Mouse (Mus musculus): ENCODE results near the gene Rnf208. TPM values are rescaled to one million over a fixed set of nuclear protein-coding genes. Genes with fewer than 3 reads are reported as not detected.

Rnf208 gene
- polyA plus RNA-seq, 1 experiment from 2014 or later, result 19.8 TPM

DNA sequence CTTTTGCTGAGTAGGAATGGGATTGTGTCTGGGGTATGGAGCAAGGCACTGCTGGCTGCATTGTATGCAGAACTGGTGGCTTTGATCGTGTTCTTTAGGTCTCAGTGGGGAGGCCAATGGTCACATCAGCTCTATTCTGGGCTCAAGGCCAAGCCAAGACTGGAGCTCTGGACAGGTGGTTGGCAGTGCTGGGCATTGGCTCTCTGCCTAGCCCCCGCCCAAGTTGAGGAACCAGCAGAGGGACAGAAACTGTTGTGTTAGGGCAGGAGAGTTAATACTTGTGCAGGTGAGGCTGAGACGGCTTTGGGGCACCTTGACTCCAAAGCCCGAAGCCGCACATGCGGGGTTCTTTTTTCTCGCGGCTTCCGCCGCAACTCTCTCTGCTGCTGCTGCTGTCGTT is 47.6 kb downstream of the Rnf208 start, which contains the start of gene Lrrc26:
Gene Lrrc26 (plus strand): TSS at position 265 of the 400 bp plus-strand sequence.
- ATAC-seq (ENCODE audit: low FRiP score, low TSS enrichment), result no peak
- peaks cover 10% of the 10 kb centered on the region; the same call in 1 of the 2 replicates for H3K4me1 ChIP-seq (ENCODE audit: control insufficient read depth, insufficient read depth, low read length)
- H3K36me3 ChIP-seq (ENCODE audit: control insufficient read depth, insufficient read depth, low read length), result peaks cover 13% of the 10 kb centered on the region
- no peak within 1 kb of the TSS for H3K9ac ChIP-seq (ENCODE audit: low read depth, low read length)
- H3K4me3 ChIP-seq (ENCODE audit: low read length), result peak within 1 kb of the TSS; percentile 21
- no peak within 1 kb of the TSS for H3K27ac ChIP-seq (ENCODE audit: low read depth, low read length)
- no peaks in the 10 kb centered on the region for H3K9me3 ChIP-seq (ENCODE audit: control insufficient read depth, low read length)
- peak within 1 kb of the TSS; percentile 25 for H3K4me2 ChIP-seq (replicated peaks; ENCODE audit: low read depth, low read length)
- H3K27me3 ChIP-seq (ENCODE audit: control insufficient read depth, insufficient read depth, low read length), result peaks cover 58% of the 10 kb centered on the region
- 6% methylated on average over 11 of the region's 11 CpGs for WGBS

DNA sequence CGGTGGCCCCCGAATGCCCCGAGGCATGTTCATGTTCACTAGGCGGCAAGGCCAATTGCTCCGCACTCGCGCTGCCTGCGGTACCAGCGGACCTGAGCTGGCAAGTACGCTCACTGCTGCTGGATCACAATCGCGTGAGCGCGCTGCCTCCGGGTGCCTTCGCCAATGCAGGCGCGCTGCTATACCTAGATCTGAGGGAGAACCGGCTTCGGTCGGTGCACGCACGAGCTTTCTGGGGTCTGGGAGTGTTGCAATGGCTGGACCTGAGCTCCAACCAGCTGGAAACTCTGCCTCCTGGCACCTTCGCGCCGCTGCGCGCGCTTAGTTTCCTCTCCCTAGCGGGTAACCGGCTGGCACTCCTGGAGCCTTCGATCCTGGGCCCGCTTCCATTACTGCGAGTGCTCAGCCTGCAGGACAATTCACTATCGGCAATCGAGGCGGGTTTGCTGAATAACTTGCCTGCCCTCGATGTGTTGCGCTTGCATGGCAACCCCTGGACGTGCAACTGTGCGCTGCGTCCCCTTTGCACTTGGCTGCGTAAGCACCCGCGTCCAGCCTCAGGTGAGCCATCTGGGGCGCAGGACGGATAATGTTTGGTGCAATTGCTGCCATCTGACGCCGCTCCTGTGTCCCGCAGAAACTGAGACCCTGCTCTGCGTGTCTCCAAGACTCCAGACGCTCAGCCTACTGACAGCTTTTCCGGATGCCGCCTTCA is 48.2 kb downstream of the Rnf208 start:
- Histone ChIP-seq H3K9ac (ENCODE audit: low read depth, low read length) (no peak overlapping the region), H3K36me3 (ENCODE audit: control insufficient read depth, insufficient read depth, low read length) (peaks cover 6% of the 10 kb centered on the region), H3K27ac (ENCODE audit: low read depth, low read length) (no peak overlapping the region), H3K27me3 (ENCODE audit: control insufficient read depth, insufficient read depth, low read length) (peaks cover 58% of the 10 kb centered on the region), H3K4me1 (ENCODE audit: control insufficient read depth, insufficient read depth, low read length) (peaks cover 10% of the 10 kb centered on the region; the same call in 1 of the 2 replicates), H3K4me3 (ENCODE audit: low read length) (peak overlapping the region; percentile 21), H3K9me3 (ENCODE audit: control insufficient read depth, low read length) (no peaks in the 10 kb centered on the region), H3K4me2 (replicated peaks; ENCODE audit: low read depth, low read length) (peak overlapping the region; percentile 25)
- ATAC-seq (ENCODE audit: low FRiP score, low TSS enrichment), result no peak
- 2% methylated on average over 54 of the region's 54 CpGs for WGBS

DNA sequence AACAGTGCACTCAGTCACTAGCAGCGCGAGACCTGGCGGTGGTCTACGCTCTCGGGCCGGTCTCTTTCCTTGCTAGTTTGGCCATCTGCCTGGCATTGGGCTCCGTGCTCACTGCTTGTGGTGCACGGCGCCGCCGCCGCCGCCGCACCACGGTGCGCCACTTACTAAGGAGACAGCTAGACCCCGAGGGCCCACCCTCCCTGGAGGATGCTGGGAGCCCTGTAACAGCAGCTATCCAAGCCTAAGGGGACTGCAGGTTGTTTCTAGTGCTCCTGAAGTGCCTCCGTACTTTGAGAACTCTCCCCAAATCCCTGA is 48.7 kb downstream of the Rnf208 start:
- Histone ChIP-seq H3K9me3 (ENCODE audit: control insufficient read depth, low read length) (no peaks in the 10 kb centered on the region), H3K9ac (ENCODE audit: low read depth, low read length) (no peak overlapping the region), H3K27me3 (ENCODE audit: control insufficient read depth, insufficient read depth, low read length) (peaks cover 58% of the 10 kb centered on the region), H3K4me2 (replicated peaks; ENCODE audit: low read depth, low read length) (peak overlapping the region; percentile 25), H3K27ac (ENCODE audit: low read depth, low read length) (no peak overlapping the region), H3K4me3 (ENCODE audit: low read length) (peak overlapping the region; percentile 21), H3K4me1 (ENCODE audit: control insufficient read depth, insufficient read depth, low read length) (peaks cover 10% of the 10 kb centered on the region; the same call in 1 of the 2 replicates), H3K36me3 (ENCODE audit: control insufficient read depth, insufficient read depth, low read length) (peaks cover 1% of the 10 kb centered on the region)
- 1% methylated on average over 18 of the region's 18 CpGs for WGBS
- ATAC-seq (ENCODE audit: low FRiP score, low TSS enrichment), result no peak

DNA sequence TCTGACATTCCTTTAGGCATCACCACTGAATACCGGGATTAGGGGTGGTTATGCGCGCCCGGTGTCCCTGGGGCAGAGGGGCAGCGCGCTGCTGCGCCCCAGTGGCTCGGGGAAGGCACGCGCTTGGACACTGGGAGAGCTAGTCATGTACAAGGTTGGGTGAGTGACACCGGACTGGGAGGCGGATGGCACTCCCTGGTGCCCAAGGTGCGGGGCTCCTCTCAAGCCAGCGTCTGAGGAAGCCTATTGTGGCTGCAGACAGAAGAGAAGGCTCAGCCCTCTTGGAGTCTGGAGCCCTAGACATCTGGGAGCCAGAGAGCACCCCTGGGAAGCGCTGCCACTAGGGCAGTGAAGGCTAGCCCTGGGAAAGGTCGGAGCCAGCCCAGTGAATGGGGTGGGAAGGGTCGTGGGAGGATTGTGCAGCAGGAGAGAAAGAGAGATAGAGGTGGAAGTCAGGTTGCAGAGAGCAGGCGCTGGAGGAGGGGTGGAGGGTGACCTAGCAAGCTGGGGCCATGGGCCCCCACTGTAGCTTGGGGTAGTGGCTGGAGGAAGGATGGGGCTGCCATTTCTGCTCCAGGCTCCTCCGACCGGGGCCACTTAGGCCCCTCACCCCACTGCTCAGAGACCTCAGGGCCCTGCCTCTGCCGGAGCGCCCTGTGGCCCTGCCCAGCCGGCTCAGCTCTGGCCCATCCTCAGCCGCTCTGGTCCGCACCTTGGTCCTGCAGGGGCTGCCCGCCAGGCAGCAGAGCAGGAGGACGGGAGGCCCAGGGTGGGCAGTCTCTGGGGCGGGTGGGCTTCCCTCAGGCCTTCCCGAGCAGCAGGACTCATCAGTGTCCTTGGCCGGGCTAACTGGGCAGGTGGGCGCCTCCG is 49.4 kb downstream of the Rnf208 start:
- Histone ChIP-seq H3K36me3 (ENCODE audit: control insufficient read depth, insufficient read depth, low read length) (no peaks in the 10 kb centered on the region), H3K27ac (ENCODE audit: low read depth, low read length) (no peak overlapping the region), H3K27me3 (ENCODE audit: control insufficient read depth, insufficient read depth, low read length) (peaks cover 58% of the 10 kb centered on the region), H3K9me3 (ENCODE audit: control insufficient read depth, low read length) (no peaks in the 10 kb centered on the region), H3K4me1 (ENCODE audit: control insufficient read depth, insufficient read depth, low read length) (peaks cover 10% of the 10 kb centered on the region; the same call in 1 of the 2 replicates), H3K9ac (ENCODE audit: low read depth, low read length) (no peak overlapping the region), H3K4me2 (replicated peaks; ENCODE audit: low read depth, low read length) (no peak overlapping the region), H3K4me3 (ENCODE audit: low read length) (peak overlapping the region; percentile 28)
- 0 out of 2 replicates have a peak, but pooled peaks have one; percentile 30 for ATAC-seq (ENCODE audit: low FRiP score, low TSS enrichment)
- 7% methylated on average over 32 of the region's 32 CpGs for WGBS

DNA sequence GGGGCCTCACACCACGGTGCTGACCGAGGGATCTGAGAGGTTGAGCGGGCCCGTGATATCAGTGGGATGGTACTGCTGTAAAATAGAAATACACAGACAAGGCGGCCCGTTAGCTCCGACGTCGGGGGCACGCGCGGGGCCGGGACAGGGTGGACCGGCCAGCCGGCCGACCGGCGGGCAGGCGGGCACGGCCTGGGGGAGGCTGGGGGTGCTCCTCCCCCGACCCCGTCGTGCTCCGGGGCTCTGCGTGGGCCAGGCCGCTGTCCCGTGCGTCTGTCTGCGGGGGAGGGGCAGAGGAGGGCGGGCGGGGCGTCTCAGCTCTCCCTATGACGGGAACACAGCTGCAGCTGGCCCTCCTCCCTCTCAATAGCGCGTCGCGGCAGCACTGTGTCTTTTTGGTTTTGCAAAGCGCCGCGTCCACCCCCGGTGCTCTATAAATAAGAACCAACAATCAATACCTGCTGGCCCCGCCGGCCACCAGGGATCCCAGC is 50.0 kb downstream of the Rnf208 start:
- Histone ChIP-seq H3K9me3 (ENCODE audit: control insufficient read depth, low read length) (no peaks in the 10 kb centered on the region), H3K27me3 (ENCODE audit: control insufficient read depth, insufficient read depth, low read length) (peaks cover 60% of the 10 kb centered on the region), H3K9ac (ENCODE audit: low read depth, low read length) (no peak overlapping the region), H3K4me1 (ENCODE audit: control insufficient read depth, insufficient read depth, low read length) (peaks cover 10% of the 10 kb centered on the region; the same call in 1 of the 2 replicates), H3K27ac (ENCODE audit: low read depth, low read length) (no peak overlapping the region), H3K4me2 (replicated peaks; ENCODE audit: low read depth, low read length) (peak overlapping the region; percentile 44), H3K4me3 (ENCODE audit: low read length) (peak overlapping the region; percentile 28), H3K36me3 (ENCODE audit: control insufficient read depth, insufficient read depth, low read length) (no peaks in the 10 kb centered on the region)
- 2% methylated on average over 21 of the region's 43 CpGs for WGBS
- peak; percentile 16; the same call in 1 of the 2 replicates for ATAC-seq (ENCODE audit: low FRiP score, low TSS enrichment)

DNA sequence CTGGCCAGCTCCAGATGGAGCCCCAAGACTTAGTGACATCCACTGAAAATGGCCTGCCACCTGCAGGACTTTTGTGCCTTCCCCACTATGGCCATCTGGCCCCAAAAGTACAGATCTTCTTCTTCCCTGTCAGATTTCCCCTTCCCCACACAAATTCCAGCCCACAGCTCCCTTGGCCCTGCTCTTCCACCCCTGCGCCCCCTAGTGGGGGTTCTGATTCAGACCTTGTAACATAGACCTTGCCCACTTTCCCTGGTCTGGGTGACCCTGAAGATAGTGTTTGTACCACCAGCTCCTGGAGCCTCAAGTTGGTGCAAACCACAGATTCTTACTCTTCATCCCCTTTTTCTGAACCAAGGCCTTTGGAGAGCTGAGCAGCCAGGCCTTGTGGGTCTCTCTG is 50.8 kb downstream of the Rnf208 start:
- no peaks in the 10 kb centered on the region for H3K36me3 ChIP-seq (ENCODE audit: control insufficient read depth, insufficient read depth, low read length)
- H3K4me1 ChIP-seq (ENCODE audit: control insufficient read depth, insufficient read depth, low read length), result peaks cover 10% of the 10 kb centered on the region; the same call in 1 of the 2 replicates
- peak overlapping the region; percentile 28; the same call in 1 of the 2 replicates for H3K4me3 ChIP-seq (ENCODE audit: low read length)
- peak overlapping the region; percentile 44; the same call in 1 of the 2 replicates for H3K4me2 ChIP-seq (replicated peaks; ENCODE audit: low read depth, low read length)
- H3K9ac ChIP-seq (ENCODE audit: low read depth, low read length), result no peak overlapping the region
- no peak for ATAC-seq (ENCODE audit: low FRiP score, low TSS enrichment)
- no peak overlapping the region for H3K27ac ChIP-seq (ENCODE audit: low read depth, low read length)
- WGBS, result 0% methylated on average over 1 of the region's 1 CpGs
- H3K27me3 ChIP-seq (ENCODE audit: control insufficient read depth, insufficient read depth, low read length), result peaks cover 62% of the 10 kb centered on the region
- no peaks in the 10 kb centered on the region for H3K9me3 ChIP-seq (ENCODE audit: control insufficient read depth, low read length)

DNA sequence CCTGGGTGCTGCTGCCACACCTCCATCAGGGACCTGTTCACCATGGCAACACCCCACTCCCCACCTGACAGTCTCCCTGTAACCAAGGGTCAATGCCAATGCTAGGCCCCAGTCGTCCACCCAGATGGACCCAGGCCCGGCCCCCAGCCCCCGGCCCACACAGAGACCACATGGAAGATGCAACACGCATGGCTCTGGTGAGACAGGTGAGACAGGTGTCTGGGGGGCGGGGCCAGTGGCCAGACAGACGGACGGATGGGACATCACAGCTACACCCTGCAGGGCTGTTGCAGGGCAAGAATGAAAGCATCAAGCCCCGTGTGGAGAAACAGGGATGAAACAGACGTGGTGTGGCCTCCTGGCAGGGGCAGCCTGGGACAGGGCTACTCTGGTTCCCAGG is 51.7 kb downstream of the Rnf208 start:
- ATAC-seq (ENCODE audit: low FRiP score, low TSS enrichment), result no peak
- Histone ChIP-seq H3K4me2 (replicated peaks; ENCODE audit: low read depth, low read length) (no peak overlapping the region), H3K4me1 (ENCODE audit: control insufficient read depth, insufficient read depth, low read length) (peaks cover 10% of the 10 kb centered on the region; the same call in 1 of the 2 replicates), H3K9me3 (ENCODE audit: control insufficient read depth, low read length) (no peaks in the 10 kb centered on the region), H3K4me3 (ENCODE audit: low read length) (no peak overlapping the region), H3K27me3 (ENCODE audit: control insufficient read depth, insufficient read depth, low read length) (peaks cover 54% of the 10 kb centered on the region), H3K27ac (ENCODE audit: low read depth, low read length) (no peak overlapping the region), H3K9ac (ENCODE audit: low read depth, low read length) (no peak overlapping the region), H3K36me3 (ENCODE audit: control insufficient read depth, insufficient read depth, low read length) (no peaks in the 10 kb centered on the region)
- WGBS, result 75% methylated on average over 9 of the region's 9 CpGs

Measured in kidney, embryonic 14.5 days (tissue).